Mouse (Mus musculus) heart, postnatal 0 days (tissue): ENCODE measurements around the gene Arhgap45. TPM values are rescaled to one million over a fixed set of nuclear protein-coding genes. Genes with fewer than 3 reads are reported as not detected.

Experiments used
- ATAC-seq: fragments of 200-750 bp; cut with Nextera tagmentation; 2 replicates; pipeline ENCODE4 v1.8.0; 2017; ENCODE audit warnings: low read depth, moderate number of reproducible peaks, moderate library complexity; ENCODE audit not compliant: insufficient read depth
- DNase-seq: peaks from one replicate; pipeline ENCODE4 v3.0.0-alpha.2; 2016; ENCODE audit warnings: low spot score
- H3K27ac ChIP-seq: fragments of 300-500 bp; sonication (generic); 2 replicates; pipeline ENCODE4 v1.5.1; 2014; ENCODE audit warnings: low read depth, mild to moderate bottlenecking
- H3K27me3 ChIP-seq: fragments of 300-500 bp; sonication (generic); 2 replicates; pipeline ENCODE4 v1.6.1; 2014; ENCODE audit warnings: low read length, mixed read lengths; ENCODE audit not compliant: control insufficient read depth, insufficient read depth
- H3K36me3 ChIP-seq: fragments of 300-500 bp; sonication (generic); replicated peaks from 2 replicates; pipeline ENCODE4 v1.6.1; 2014; ENCODE audit warnings: low read length, mixed read lengths; ENCODE audit not compliant: control insufficient read depth, insufficient read depth
- H3K4me1 ChIP-seq: fragments of 300-500 bp; sonication (generic); 2 replicates; pipeline ENCODE4 v1.6.1; 2014; ENCODE audit warnings: antibody characterized with exemption; ENCODE audit not compliant: control insufficient read depth, insufficient read depth
- H3K4me2 ChIP-seq: fragments of 300-500 bp; sonication (generic); 2 replicates; pipeline ENCODE4 v1.6.1; 2014; ENCODE audit warnings: low read depth, mild to moderate bottlenecking, low read length, moderate library complexity
- H3K4me3 ChIP-seq: fragments of 300-500 bp; sonication (generic); 2 replicates; pipeline ENCODE4 v1.5.1; 2014; ENCODE audit warnings: low read depth, low read length
- H3K9ac ChIP-seq: fragments of 300-500 bp; sonication (generic); replicated peaks from 2 replicates; pipeline ENCODE4 v1.6.1; 2014; ENCODE audit warnings: low read depth, low read length, mixed read lengths
- H3K9me3 ChIP-seq: fragments of 300-500 bp; sonication (generic); replicated peaks from 2 replicates; pipeline ENCODE4 v1.6.1; 2016; ENCODE audit warnings: low read length; ENCODE audit not compliant: control insufficient read depth
- CTCF ChIP-seq: IDR thresholded peaks from 2 replicates; pipeline ENCODE4 v1.5.1; 2016; ENCODE audit warnings: antibody characterized with exemption, control low read depth, low read depth
- EP300 ChIP-seq: IDR thresholded peaks from 2 replicates; pipeline ENCODE4 v1.6.1; 2016; ENCODE audit warnings: antibody characterized with exemption, low read depth
- WGBS: fragments of 180-500 bp; shearing (Covaris S2); extraction: QIAGEN DNeasy Blood & Tissue Kit; methylation state at CpG from one replicate; pipeline ENCODE4 v1.1.7; 2014; 5-methylcytosine and 5-hydroxymethylcytosine counted together
- polyA plus RNA-seq: library from polyadenylated mRNA; unstranded; fragments of >200 nt; fragmentation: Nextera tagmentation; extraction: Ambion mirVana; gene quantifications from 2 replicates; pipeline ENCODE4 v1.2.1, GENCODE M21; 2015
- total RNA-seq: library from RNA; depleted of rRNA; stranded (reverse); fragments of >200 nt; gene quantifications from 2 replicates; pipeline ENCODE4 v1.2.3, GENCODE M21; 2014; ENCODE audit warnings: low replicate concordance

Gene Arhgap45
- total and polyA plus RNA-seq, 2 experiments from 2014 or later, result 1.9 to 3.9 TPM

- Histone ChIP-seq H3K27ac (peak within 1 kb of the TSS; percentile 98), H3K36me3 (0 out of 2 replicates have a peak, but pooled peaks cover 1% of the 10 kb centered on the region), H3K4me3 (peak within 1 kb of the TSS; percentile 74), H3K9ac (peak within 1 kb of the TSS; percentile 83), H3K4me1 (peaks cover 28% of the 10 kb centered on the region), H3K27me3 (no peaks in the 10 kb centered on the region), H3K4me2 (peak within 1 kb of the TSS; percentile 93), H3K9me3 (no peaks in the 10 kb centered on the region)
- peak; percentile 67 for TF ChIP-seq CTCF
- TF ChIP-seq EP300, result peak; percentile 7; the same call in 1 of the 2 replicates
- ATAC-seq, result peak; percentile 62
- under 1% methylated on average over 42 of the region's 49 CpGs for WGBS
- DNase-seq, result peak; percentile 92
Observed at GRCm38 (mm10) chr10:79984195-79984816, 32.1 kb upstream of the Arhgap45 start, which contains the start of gene Tmem259. Tmem259 (minus strand) TSS chr10:79984330.

- WGBS, result under 1% methylated on average over 22 of the region's 22 CpGs
- ATAC-seq, result peak; percentile 91
- peak overlapping the region; percentile 98 for H3K27ac ChIP-seq
- DNase-seq, result peak; percentile 100
- peak overlapping the region; percentile 83 for H3K9ac ChIP-seq
- no peaks in the 10 kb centered on the region for H3K36me3 ChIP-seq
- H3K9me3 ChIP-seq, result no peaks in the 10 kb centered on the region
- H3K4me2 ChIP-seq, result peak overlapping the region; percentile 93
- no peaks in the 10 kb centered on the region for H3K27me3 ChIP-seq
- peaks cover 33% of the 10 kb centered on the region for H3K4me1 ChIP-seq
- peak overlapping the region; percentile 74 for H3K4me3 ChIP-seq
- TF ChIP-seq EP300 (no peak; the same call in 1 of the 2 replicates), CTCF (no peak)
Observed at GRCm38 (mm10) chr10:79984871-79985270, 31.6 kb upstream of the Arhgap45 start.

DNA sequence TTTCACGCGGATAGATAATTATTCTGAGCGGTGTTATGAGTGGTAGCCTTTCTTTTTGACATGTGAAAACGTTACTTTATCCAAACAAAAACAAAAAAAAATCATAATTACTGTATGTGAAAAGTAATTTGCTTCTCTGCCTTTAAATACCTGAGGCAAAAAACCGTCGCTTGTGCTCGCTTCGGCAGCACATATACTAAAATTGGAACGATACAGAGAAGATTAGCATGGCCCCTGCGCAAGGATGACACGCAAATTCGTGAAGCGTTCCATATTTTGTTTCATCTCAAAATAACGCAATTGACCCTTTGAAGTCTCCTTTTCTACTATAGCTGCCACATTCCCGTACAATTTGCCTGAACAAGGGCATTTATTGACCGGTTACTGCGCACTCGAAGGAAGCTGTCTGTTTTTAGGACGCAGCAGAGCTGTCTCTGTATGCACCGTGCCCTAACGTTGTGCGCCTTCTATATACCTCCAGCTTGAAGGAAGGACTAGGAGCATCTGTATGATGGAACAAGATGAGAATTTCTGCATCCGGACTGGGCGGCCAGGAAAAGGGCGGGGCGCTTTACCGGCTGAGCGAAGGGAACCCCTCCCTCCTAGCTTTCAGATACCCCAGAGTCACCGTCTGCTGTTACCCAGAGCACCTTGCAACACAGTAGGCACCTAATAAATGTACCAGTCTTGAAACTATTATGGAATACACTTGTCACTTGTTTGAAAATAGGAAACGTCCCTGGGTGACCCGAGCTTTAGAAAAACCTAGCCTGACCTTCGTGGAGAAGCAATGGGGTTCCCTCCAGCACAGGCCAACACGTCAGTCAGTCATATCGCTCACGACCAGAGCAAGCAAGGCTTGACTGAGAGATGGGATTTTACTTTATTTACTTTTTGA, 30.9 kb upstream of the Arhgap45 start:
- DNase-seq (peak; percentile 69), ATAC-seq (no peak)
- Histone ChIP-seq H3K36me3 (no peaks in the 10 kb centered on the region), H3K9me3 (no peaks in the 10 kb centered on the region), H3K9ac (peak overlapping the region; percentile 69), H3K27ac (peak overlapping the region; percentile 98), H3K27me3 (no peaks in the 10 kb centered on the region), H3K4me1 (peaks cover 34% of the 10 kb centered on the region), H3K4me2 (peak overlapping the region; percentile 93), H3K4me3 (peak overlapping the region; percentile 74)
- WGBS, result 3% methylated on average over 35 of the region's 35 CpGs
- TF ChIP-seq CTCF (no peak), EP300 (peak; percentile 63)

DNA sequence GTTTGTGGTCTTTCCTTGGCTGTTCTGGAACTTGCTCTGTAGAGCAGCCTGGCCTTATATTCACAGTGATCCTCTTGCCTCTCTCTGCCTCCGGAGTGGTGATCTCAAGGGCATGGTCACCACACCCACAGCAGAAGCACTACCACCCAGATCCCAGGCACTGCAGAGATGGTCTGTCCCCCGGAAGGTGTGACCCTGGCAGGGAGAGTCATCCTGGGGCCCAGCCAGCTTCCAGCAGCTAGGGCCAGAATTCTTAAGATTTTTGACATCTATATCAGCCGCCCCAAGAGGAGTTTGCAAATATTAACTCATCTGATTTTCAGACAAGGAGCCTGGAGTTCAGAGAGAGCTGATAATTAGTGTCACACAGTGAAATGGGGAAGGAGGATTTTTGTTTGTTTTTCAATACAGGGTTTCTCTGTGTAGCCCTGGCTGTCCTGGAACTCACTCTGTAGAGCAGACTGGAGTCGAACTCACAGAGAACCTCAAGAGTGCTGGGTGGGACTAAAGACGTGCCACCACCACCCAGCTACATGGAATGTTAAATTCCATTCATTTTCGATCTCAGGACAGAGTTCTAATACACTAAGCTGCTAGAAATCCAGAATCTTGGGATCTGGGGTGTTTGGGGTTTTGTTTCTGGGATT, 30.1 kb upstream of the Arhgap45 start:
- peak overlapping the region; percentile 69; the same call in 1 of the 2 replicates for H3K9ac ChIP-seq
- H3K4me2 ChIP-seq, result peak overlapping the region; percentile 93
- 16% methylated on average over 6 of the region's 6 CpGs for WGBS
- ATAC-seq (no peak), DNase-seq (no peak)
- peaks cover 7% of the 10 kb centered on the region; the same call in 1 of the 2 replicates for H3K36me3 ChIP-seq
- H3K9me3 ChIP-seq, result no peaks in the 10 kb centered on the region
- TF ChIP-seq CTCF (no peak), EP300 (no peak)
- H3K27me3 ChIP-seq, result no peaks in the 10 kb centered on the region
- peak overlapping the region; percentile 74 for H3K4me3 ChIP-seq
- peak overlapping the region; percentile 98 for H3K27ac ChIP-seq
- H3K4me1 ChIP-seq, result peaks cover 34% of the 10 kb centered on the region

- H3K36me3 ChIP-seq, result peaks cover 13% of the 10 kb centered on the region
Observed at GRCm38 (mm10) chr10:79986963-79987362, 29.5 kb upstream of the Arhgap45 start.

More at GRCm38 (mm10) chr10:79986963-79987362, 29.5 kb upstream of the Arhgap45 start:
- Histone ChIP-seq H3K4me1 (peaks cover 34% of the 10 kb centered on the region), H3K27me3 (no peaks in the 10 kb centered on the region), H3K4me2 (peak overlapping the region; percentile 22; the same call in 1 of the 2 replicates), H3K4me3 (no peak overlapping the region), H3K9ac (no peak overlapping the region), H3K27ac (peak overlapping the region; percentile 98), H3K9me3 (no peaks in the 10 kb centered on the region)
- no peak for ATAC-seq
- 7% methylated on average over 11 of the region's 11 CpGs for WGBS
- TF ChIP-seq CTCF (peak; percentile 80), EP300 (no peak)
- peak; percentile 84 for DNase-seq
